Mouse (Mus musculus): ENCODE data around the gene Abcc1. TPM values are rescaled to one million over a fixed set of nuclear protein-coding genes. Genes with fewer than 3 reads are reported as not detected.

Abcc1 gene
- polyA plus RNA-seq, 1 experiment from 2014 or later = 11.9 TPM

DNA sequence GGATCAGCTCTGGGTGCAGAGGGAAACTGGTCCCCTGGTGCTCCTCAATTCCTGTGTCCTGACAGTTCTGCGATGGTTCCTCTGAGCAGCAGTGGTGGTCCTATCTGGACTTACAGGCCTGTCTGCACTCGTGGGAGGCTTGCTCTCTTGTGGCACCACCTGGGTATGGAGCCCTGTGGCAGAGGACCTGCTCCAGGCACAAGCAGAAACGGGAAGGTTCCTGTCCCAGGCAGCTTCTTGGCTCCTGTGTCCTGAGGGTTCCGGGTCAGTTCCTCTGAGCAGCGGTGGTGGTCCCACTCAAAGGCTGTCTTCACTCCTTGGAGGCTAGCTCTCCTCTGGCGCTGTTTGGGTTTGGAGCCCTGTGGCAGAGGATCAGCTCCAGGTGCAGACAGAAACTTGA, 68.0 kb downstream of the Abcc1 start:
- H3K4me3 ChIP-seq (ENCODE audit: low read length) = no peak overlapping the region
- 0 out of 2 replicates have a peak, but pooled peaks cover 4% of the 10 kb centered on the region for H3K36me3 ChIP-seq (ENCODE audit: insufficient read depth, low read length)
- no peaks in the 10 kb centered on the region for H3K4me1 ChIP-seq (ENCODE audit: insufficient read depth, low read length)
- 81% methylated on average over 6 of the region's 6 CpGs for WGBS
- H3K27ac ChIP-seq (ENCODE audit: low read length) = no peak overlapping the region
- no peaks in the 10 kb centered on the region for H3K9me3 ChIP-seq (ENCODE audit: low read length)
- no peak overlapping the region for H3K4me2 ChIP-seq (replicated peaks; ENCODE audit: low read depth, low read length)
- no peak overlapping the region for H3K9ac ChIP-seq (replicated peaks; ENCODE audit: low read length)
- ATAC-seq (ENCODE audit: low FRiP score, low TSS enrichment) = no peak
- H3K27me3 ChIP-seq (ENCODE audit: insufficient read depth, low read length) = no peaks in the 10 kb centered on the region

DNA sequence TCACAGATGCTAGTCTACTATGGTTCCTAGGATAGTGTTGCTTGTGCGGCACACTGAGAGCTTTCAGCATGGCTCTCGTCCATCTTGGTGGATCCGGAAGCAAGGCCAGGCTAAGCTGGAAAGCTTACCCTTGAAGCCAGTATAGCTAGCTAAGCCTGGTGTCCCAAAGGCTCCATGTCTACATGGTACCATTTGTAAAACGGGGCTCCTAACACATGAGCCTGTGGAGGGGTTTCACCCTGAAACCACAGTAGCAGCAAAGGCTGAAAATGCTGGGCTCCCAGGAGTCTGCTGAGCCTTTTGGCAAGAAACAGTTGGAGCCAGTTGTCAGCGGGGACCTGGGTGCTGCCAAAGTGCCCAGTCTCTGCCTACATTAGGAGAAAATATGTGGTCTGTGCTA, 71.6 kb downstream of the Abcc1 start:
- H3K4me3 ChIP-seq (ENCODE audit: low read length) = no peak overlapping the region
- peaks cover 3% of the 10 kb centered on the region; the same call in 1 of the 2 replicates for H3K36me3 ChIP-seq (ENCODE audit: insufficient read depth, low read length)
- no peak overlapping the region for H3K27ac ChIP-seq (ENCODE audit: low read length)
- ATAC-seq (ENCODE audit: low FRiP score, low TSS enrichment) = no peak
- 94% methylated on average over 5 of the region's 5 CpGs for WGBS
- no peaks in the 10 kb centered on the region for H3K9me3 ChIP-seq (ENCODE audit: low read length)
- H3K9ac ChIP-seq (replicated peaks; ENCODE audit: low read length) = no peak overlapping the region
- H3K27me3 ChIP-seq (ENCODE audit: insufficient read depth, low read length) = no peaks in the 10 kb centered on the region
- H3K4me1 ChIP-seq (ENCODE audit: insufficient read depth, low read length) = no peaks in the 10 kb centered on the region
- H3K4me2 ChIP-seq (replicated peaks; ENCODE audit: low read depth, low read length) = no peak overlapping the region

DNA sequence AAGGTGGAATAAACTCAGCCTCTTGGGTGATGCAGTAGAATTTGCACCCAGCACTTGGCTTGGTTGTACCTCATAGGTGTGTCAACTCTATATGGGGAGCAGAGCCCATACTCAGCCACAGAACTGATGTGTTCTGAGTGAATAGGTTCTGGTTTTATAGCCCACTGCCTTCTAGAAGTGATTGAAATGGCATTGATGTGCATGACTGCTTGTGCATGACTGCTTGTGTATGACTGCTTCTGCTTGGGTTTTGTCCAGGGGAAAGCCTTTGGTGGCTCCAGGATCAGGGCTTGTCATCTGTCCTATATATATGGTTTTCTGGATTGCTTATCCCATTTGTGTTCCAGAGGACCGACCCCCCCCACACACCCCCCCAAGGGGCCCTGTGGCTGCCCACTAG, 74.2 kb downstream of the Abcc1 start:
- Histone ChIP-seq H3K9ac (replicated peaks; ENCODE audit: low read length) (no peak overlapping the region), H3K9me3 (ENCODE audit: low read length) (no peaks in the 10 kb centered on the region), H3K4me3 (ENCODE audit: low read length) (no peak overlapping the region), H3K27ac (ENCODE audit: low read length) (no peak overlapping the region), H3K4me1 (ENCODE audit: insufficient read depth, low read length) (no peaks in the 10 kb centered on the region), H3K4me2 (replicated peaks; ENCODE audit: low read depth, low read length) (no peak overlapping the region), H3K27me3 (ENCODE audit: insufficient read depth, low read length) (no peaks in the 10 kb centered on the region), H3K36me3 (ENCODE audit: insufficient read depth, low read length) (peaks cover 9% of the 10 kb centered on the region)
- WGBS = 64% methylated on average over 1 of the region's 1 CpGs
- peak; percentile 44; the same call in 1 of the 2 replicates for ATAC-seq (ENCODE audit: low FRiP score, low TSS enrichment)

DNA sequence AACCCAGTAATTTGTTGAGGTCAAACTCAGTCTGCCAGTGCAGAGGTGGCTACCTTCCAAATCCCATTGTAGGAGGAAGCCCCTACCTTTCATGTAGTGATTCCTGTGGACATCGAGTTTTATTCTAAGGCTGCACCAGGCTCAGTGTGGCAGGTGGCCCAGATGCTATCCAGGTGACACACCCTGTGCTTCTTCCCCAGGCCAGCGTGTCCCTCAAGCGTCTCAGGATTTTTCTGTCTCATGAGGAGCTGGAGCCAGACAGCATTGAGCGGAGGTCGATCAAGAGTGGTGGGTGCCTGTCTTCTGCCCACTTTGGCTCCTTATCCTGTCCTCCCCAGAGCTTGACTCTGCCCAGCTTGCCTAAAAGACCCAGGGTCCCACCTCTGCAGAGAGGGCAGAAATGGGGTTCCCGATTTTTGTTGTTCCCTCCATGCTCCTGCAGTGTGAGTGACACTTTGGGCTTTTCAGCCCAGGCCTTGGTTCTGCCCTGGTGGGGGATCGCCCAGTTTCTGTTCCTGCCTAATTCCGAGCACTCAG, 76.2 kb downstream of the Abcc1 start:
- peaks cover 9% of the 10 kb centered on the region for H3K36me3 ChIP-seq (ENCODE audit: insufficient read depth, low read length)
- no peak overlapping the region for H3K4me3 ChIP-seq (ENCODE audit: low read length)
- H3K9ac ChIP-seq (replicated peaks; ENCODE audit: low read length) = no peak overlapping the region
- no peak for ATAC-seq (ENCODE audit: low FRiP score, low TSS enrichment)
- no peaks in the 10 kb centered on the region for H3K27me3 ChIP-seq (ENCODE audit: insufficient read depth, low read length)
- no peak overlapping the region for H3K27ac ChIP-seq (ENCODE audit: low read length)
- WGBS = 98% methylated on average over 8 of the region's 8 CpGs
- H3K4me1 ChIP-seq (ENCODE audit: insufficient read depth, low read length) = no peaks in the 10 kb centered on the region
- no peak overlapping the region for H3K4me2 ChIP-seq (replicated peaks; ENCODE audit: low read depth, low read length)
- H3K9me3 ChIP-seq (ENCODE audit: low read length) = no peaks in the 10 kb centered on the region

DNA sequence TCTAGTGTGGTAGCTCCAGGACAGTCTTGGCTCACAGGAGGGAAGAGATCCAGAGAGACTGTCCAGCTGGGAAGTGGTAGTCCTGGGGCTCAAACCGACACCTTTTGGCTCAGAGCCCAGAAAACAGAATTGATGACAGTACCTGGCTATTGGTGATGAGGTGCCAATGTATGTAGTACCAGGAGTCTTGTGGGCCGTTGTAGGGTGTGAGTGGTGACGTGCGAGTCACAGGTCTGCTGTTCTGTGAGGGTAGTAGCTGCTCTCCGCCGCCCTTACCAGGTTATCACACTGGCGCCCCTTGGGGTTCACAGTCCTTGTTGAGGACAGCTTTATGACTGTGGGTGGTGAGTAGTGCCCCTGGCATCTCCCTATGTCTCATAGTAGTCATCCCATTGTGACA, 77.2 kb downstream of the Abcc1 start:
- H3K4me3 ChIP-seq (ENCODE audit: low read length) = no peak overlapping the region
- no peaks in the 10 kb centered on the region for H3K27me3 ChIP-seq (ENCODE audit: insufficient read depth, low read length)
- H3K9me3 ChIP-seq (ENCODE audit: low read length) = no peaks in the 10 kb centered on the region
- no peak overlapping the region for H3K9ac ChIP-seq (replicated peaks; ENCODE audit: low read length)
- H3K36me3 ChIP-seq (ENCODE audit: insufficient read depth, low read length) = peaks cover 9% of the 10 kb centered on the region
- H3K4me1 ChIP-seq (ENCODE audit: insufficient read depth, low read length) = no peaks in the 10 kb centered on the region
- H3K4me2 ChIP-seq (replicated peaks; ENCODE audit: low read depth, low read length) = no peak overlapping the region
- WGBS = 90% methylated on average over 7 of the region's 7 CpGs
- H3K27ac ChIP-seq (ENCODE audit: low read length) = no peak overlapping the region
- ATAC-seq (ENCODE audit: low FRiP score, low TSS enrichment) = no peak

DNA sequence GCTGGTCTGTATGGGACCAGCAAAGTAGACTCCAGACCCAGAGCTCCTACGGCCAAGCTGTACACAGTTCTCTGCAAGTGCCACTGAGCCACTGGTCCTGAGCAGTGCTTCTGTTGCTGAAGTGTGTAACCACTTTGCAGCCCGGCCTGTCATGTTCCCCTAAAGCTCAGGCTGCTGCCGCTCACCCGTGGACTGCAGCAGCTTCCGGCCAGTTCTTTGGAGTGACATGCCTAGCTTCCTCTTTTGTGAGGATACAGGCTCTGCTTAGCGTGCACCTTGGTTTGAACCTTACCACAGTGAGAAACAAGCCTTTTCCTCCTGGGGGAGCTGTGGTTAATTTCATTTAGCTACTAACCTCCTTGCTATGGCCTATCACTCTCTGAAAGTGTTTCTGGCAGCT, 77.7 kb downstream of the Abcc1 start:
- H3K4me3 ChIP-seq (ENCODE audit: low read length) = no peak overlapping the region
- WGBS = 90% methylated on average over 6 of the region's 6 CpGs
- no peak overlapping the region for H3K9ac ChIP-seq (replicated peaks; ENCODE audit: low read length)
- no peaks in the 10 kb centered on the region for H3K9me3 ChIP-seq (ENCODE audit: low read length)
- H3K27me3 ChIP-seq (ENCODE audit: insufficient read depth, low read length) = no peaks in the 10 kb centered on the region
- ATAC-seq (ENCODE audit: low FRiP score, low TSS enrichment) = no peak
- H3K4me1 ChIP-seq (ENCODE audit: insufficient read depth, low read length) = no peaks in the 10 kb centered on the region
- H3K36me3 ChIP-seq (ENCODE audit: insufficient read depth, low read length) = peaks cover 9% of the 10 kb centered on the region
- H3K4me2 ChIP-seq (replicated peaks; ENCODE audit: low read depth, low read length) = no peak overlapping the region
- no peak overlapping the region for H3K27ac ChIP-seq (ENCODE audit: low read length)

DNA sequence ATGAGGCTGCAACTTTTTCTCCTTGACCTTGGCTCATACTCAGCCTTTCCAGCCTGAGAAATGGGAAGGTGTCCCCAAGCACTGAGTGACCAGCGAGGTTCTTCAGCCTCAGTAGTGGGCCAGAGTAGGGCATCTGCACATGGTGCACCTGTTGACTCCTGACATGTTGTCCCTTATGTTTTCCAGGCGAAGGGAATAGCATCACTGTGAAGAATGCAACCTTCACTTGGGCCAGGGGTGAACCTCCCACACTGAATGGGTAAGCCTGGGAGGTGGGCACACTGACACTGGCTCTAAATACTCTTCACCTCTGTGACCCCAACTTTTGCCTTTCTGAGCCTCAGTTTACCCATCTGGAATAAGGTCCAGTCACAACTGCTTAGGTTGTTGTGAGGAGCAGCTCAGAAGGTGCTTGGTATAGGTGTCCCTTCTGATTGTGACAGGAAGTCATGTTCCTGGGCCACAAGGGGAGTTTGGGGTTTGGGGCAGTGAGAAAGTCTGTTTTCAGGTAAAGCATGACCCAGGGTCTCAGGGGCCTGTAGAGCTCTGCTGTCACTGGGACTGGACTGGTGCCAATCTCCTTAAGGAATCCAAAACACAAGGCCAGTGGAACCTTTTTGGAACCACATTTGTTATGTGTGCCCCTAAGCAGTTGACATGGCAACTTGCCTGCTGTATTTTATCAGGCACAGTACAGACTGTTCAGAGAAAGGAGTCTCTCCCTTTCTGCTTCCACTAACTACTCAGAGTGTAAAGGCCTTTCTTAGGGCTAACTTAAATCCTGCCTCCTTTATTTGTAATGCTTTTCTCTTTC, 78.7 kb downstream of the Abcc1 start:
- peaks cover 9% of the 10 kb centered on the region for H3K36me3 ChIP-seq (ENCODE audit: insufficient read depth, low read length)
- H3K4me3 ChIP-seq (ENCODE audit: low read length) = no peak overlapping the region
- no peaks in the 10 kb centered on the region for H3K27me3 ChIP-seq (ENCODE audit: insufficient read depth, low read length)
- H3K9me3 ChIP-seq (ENCODE audit: low read length) = no peaks in the 10 kb centered on the region
- no peak overlapping the region for H3K4me2 ChIP-seq (replicated peaks; ENCODE audit: low read depth, low read length)
- H3K4me1 ChIP-seq (ENCODE audit: insufficient read depth, low read length) = no peaks in the 10 kb centered on the region
- no peak overlapping the region for H3K9ac ChIP-seq (replicated peaks; ENCODE audit: low read length)
- no peak for ATAC-seq (ENCODE audit: low FRiP score, low TSS enrichment)
- 84% methylated on average over 2 of the region's 2 CpGs for WGBS
- no peak overlapping the region for H3K27ac ChIP-seq (ENCODE audit: low read length)

DNA sequence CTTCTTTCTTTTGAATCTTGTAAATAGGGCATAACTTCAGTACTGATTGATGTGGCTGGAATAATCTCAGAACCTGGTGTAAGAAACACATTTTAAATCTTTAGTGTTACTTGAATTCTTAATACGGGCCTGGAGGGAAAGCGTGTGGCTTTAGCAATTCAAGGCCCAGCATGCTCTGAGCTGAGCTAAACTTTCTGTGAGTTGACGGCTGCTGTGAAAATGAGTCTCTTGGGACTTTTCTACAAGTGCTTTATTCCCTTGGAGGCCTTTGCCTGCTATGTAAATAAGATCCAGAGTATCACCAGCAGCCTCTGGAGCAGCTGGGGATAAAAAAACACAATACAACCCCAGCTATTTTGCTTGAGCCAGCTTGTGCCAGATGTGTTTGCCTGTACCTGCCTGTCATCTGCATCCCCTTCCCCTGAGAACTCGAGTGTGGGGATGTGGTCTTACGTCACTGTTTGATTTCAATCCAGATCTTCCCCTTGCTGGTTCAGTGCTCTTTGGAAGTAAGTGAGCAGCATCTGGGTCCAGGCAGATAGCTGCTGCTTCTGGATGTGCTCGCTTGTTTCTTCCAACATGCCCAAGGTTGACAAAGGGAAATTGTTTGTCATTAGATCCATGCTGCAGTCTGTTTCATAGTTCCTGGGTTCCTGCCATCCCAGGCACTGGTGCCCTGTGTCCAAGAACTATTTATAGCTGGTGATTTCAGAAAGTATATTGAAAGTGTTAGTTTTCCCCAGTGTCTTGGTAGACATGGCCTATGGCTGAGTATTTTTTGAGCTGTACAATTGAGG, 82.9 kb downstream of the Abcc1 start:
- no peaks in the 10 kb centered on the region for H3K9me3 ChIP-seq (ENCODE audit: low read length)
- H3K27me3 ChIP-seq (ENCODE audit: insufficient read depth, low read length) = no peaks in the 10 kb centered on the region
- no peaks in the 10 kb centered on the region for H3K4me1 ChIP-seq (ENCODE audit: insufficient read depth, low read length)
- H3K4me2 ChIP-seq (replicated peaks; ENCODE audit: low read depth, low read length) = no peak overlapping the region
- no peak; the same call in 1 of the 2 replicates for ATAC-seq (ENCODE audit: low FRiP score, low TSS enrichment)
- no peak overlapping the region for H3K27ac ChIP-seq (ENCODE audit: low read length)
- peaks cover 14% of the 10 kb centered on the region for H3K36me3 ChIP-seq (ENCODE audit: insufficient read depth, low read length)
- 52% methylated on average over 6 of the region's 6 CpGs for whole genome bisulfite sequencing
- no peak overlapping the region for H3K4me3 ChIP-seq (ENCODE audit: low read length)
- no peak overlapping the region for H3K9ac ChIP-seq (replicated peaks; ENCODE audit: low read length)

DNA sequence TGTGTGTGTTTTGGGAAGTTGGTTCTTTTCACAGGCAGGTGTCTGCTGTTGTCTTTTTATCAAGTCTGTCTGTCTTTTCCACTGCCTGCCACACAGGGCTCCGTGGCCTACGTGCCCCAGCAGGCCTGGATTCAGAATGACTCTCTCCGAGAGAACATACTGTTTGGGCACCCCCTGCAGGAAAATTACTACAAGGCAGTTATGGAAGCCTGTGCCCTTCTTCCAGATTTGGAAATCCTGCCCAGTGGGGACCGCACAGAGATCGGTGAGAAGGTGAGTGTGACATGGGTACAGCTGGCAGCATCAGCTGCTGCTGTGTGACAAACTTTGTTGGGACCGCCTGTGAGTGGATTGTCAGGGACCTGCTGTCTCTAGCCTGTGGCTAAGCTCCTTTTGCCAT, 83.8 kb downstream of the Abcc1 start:
- H3K27ac ChIP-seq (ENCODE audit: low read length) = no peak overlapping the region
- no peak overlapping the region for H3K9ac ChIP-seq (replicated peaks; ENCODE audit: low read length)
- peaks cover 12% of the 10 kb centered on the region for H3K36me3 ChIP-seq (ENCODE audit: insufficient read depth, low read length)
- no peaks in the 10 kb centered on the region for H3K9me3 ChIP-seq (ENCODE audit: low read length)
- H3K4me2 ChIP-seq (replicated peaks; ENCODE audit: low read depth, low read length) = no peak overlapping the region
- no peak overlapping the region for H3K4me3 ChIP-seq (ENCODE audit: low read length)
- WGBS = 86% methylated on average over 6 of the region's 6 CpGs
- no peak for ATAC-seq (ENCODE audit: low FRiP score, low TSS enrichment)
- H3K4me1 ChIP-seq (ENCODE audit: insufficient read depth, low read length) = no peaks in the 10 kb centered on the region
- no peaks in the 10 kb centered on the region for H3K27me3 ChIP-seq (ENCODE audit: insufficient read depth, low read length)

DNA sequence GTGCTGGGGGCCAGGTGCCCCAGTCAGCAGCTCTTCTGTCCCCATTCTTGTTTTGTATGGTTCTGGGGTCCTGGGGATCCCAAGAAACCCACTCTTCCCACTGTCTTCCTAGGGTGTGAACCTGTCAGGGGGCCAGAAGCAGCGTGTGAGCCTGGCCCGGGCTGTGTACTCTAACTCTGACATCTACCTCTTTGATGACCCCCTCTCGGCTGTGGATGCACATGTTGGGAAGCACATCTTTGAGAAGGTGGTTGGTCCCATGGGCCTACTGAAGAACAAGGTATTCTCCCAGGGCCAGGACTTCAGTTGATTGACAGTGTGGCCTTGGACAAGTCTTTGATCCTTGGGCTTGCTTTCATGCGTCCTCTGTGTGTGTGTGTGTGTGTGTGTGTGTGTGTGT, 86.0 kb downstream of the Abcc1 start:
- H3K9me3 ChIP-seq (ENCODE audit: low read length) = no peaks in the 10 kb centered on the region
- no peak overlapping the region for H3K4me2 ChIP-seq (replicated peaks; ENCODE audit: low read depth, low read length)
- H3K27me3 ChIP-seq (ENCODE audit: insufficient read depth, low read length) = no peaks in the 10 kb centered on the region
- no peaks in the 10 kb centered on the region for H3K4me1 ChIP-seq (ENCODE audit: insufficient read depth, low read length)
- 89% methylated on average over 4 of the region's 4 CpGs for WGBS
- peaks cover 12% of the 10 kb centered on the region for H3K36me3 ChIP-seq (ENCODE audit: insufficient read depth, low read length)
- H3K9ac ChIP-seq (replicated peaks; ENCODE audit: low read length) = no peak overlapping the region
- no peak for ATAC-seq (ENCODE audit: low FRiP score, low TSS enrichment)
- H3K27ac ChIP-seq (ENCODE audit: low read length) = no peak overlapping the region
- H3K4me3 ChIP-seq (ENCODE audit: low read length) = no peak overlapping the region

Data from kidney, embryonic 16.5 days (tissue).